Mouse (Mus musculus): ENCODE measurements at regions not wholly inside any gene's neighbourhood (a gene's known extent, or its start where the extent isn't known, plus 50 kb on each side); places are given as distances from the start of the nearest gene placed in this dataset.

GRCm38 (mm10) chr8:118031406-118031805 lies 229.7 kb upstream of the Mphosph6 start:
- DNase-seq (ENCODE audit: low spot score in 2 of 2): no peak

GRCm38 (mm10) chr8:118028061-118028850 lies 226.5 kb upstream of the Mphosph6 start:
- no peak for DNase-seq (ENCODE audit: low spot score in 2 of 2)

GRCm38 (mm10) chr8:118023451-118023850 lies 221.7 kb upstream of the Mphosph6 start:
- no peak for DNase-seq (ENCODE audit: low spot score in 2 of 2)

GRCm38 (mm10) chr8:118021978-118022377 lies 220.2 kb upstream of the Mphosph6 start:
- DNase-seq (ENCODE audit: low spot score in 2 of 2): no peak

GRCm38 (mm10) chr8:118017261-118017660 lies 215.5 kb upstream of the Mphosph6 start:
- no peak for DNase-seq (ENCODE audit: low spot score in 2 of 2)

- no peak for DNase-seq (ENCODE audit: low spot score in 2 of 2)
Measured at GRCm38 (mm10) chr8:118005186-118005585, 203.4 kb upstream of the Mphosph6 start.

GRCm38 (mm10) chr8:118004391-118004851 lies 202.7 kb upstream of the Mphosph6 start:
- DNase-seq (ENCODE audit: low spot score in 2 of 2): no peak

- DNase-seq (ENCODE audit: low spot score in 2 of 2): no peak
Measured at GRCm38 (mm10) chr8:118001138-118001537, 199.4 kb upstream of the Mphosph6 start.

GRCm38 (mm10) chr8:117991826-117992225 lies 190.1 kb upstream of the Mphosph6 start:
- no peak for DNase-seq (ENCODE audit: low spot score in 2 of 2)

GRCm38 (mm10) chr8:117988781-117989180 lies 187.0 kb upstream of the Mphosph6 start:
- no peak for DNase-seq (ENCODE audit: low spot score in 2 of 2)

- no peak for DNase-seq (ENCODE audit: low spot score in 2 of 2)
Measured at GRCm38 (mm10) chr8:117968306-117968705, 166.6 kb upstream of the Mphosph6 start.

- DNase-seq (ENCODE audit: low spot score in 2 of 2): no peak
Measured at GRCm38 (mm10) chr8:117966556-117966955, 164.8 kb upstream of the Mphosph6 start.

GRCm38 (mm10) chr8:117963426-117963825 lies 161.7 kb upstream of the Mphosph6 start:
- no peak for DNase-seq (ENCODE audit: low spot score in 2 of 2)

GRCm38 (mm10) chr8:117962666-117963065 lies 160.9 kb upstream of the Mphosph6 start:
- DNase-seq (ENCODE audit: low spot score in 2 of 2): no peak

GRCm38 (mm10) chr8:117959501-117959900 lies 157.8 kb upstream of the Mphosph6 start:
- DNase-seq (ENCODE audit: low spot score in 2 of 2): no peak

- DNase-seq (ENCODE audit: low spot score in 2 of 2): no peak
Measured at GRCm38 (mm10) chr8:117958914-117959313, 157.2 kb upstream of the Mphosph6 start.

GRCm38 (mm10) chr8:117951656-117952055 lies 149.9 kb upstream of the Mphosph6 start:
- DNase-seq (ENCODE audit: low spot score in 2 of 2): no peak

GRCm38 (mm10) chr8:117946540-117946939 lies 144.8 kb upstream of the Mphosph6 start:
- no peak for DNase-seq (ENCODE audit: low spot score in 2 of 2)

- no peak for DNase-seq (ENCODE audit: low spot score in 2 of 2)
Measured at GRCm38 (mm10) chr8:117934566-117935094, 132.9 kb upstream of the Mphosph6 start.

- no peak for DNase-seq (ENCODE audit: low spot score in 2 of 2)
Measured at GRCm38 (mm10) chr8:117930687-117931086, 128.9 kb upstream of the Mphosph6 start.

GRCm38 (mm10) chr8:117929606-117930005 lies 127.9 kb upstream of the Mphosph6 start:
- DNase-seq (ENCODE audit: low spot score in 2 of 2): no peak

- no peak for DNase-seq (ENCODE audit: low spot score in 2 of 2)
Measured at GRCm38 (mm10) chr8:117923296-117923695, 121.6 kb upstream of the Mphosph6 start.

GRCm38 (mm10) chr8:117903052-117903451 lies 101.3 kb upstream of the Mphosph6 start:
- no peak for DNase-seq (ENCODE audit: low spot score in 2 of 2)
